Mouse (Mus musculus) heart, postnatal 0 days (tissue): ENCODE measurements around the gene Gse1. TPM values are rescaled to one million over a fixed set of nuclear protein-coding genes. Genes with fewer than 3 reads are reported as not detected.

Source experiments
- ATAC-seq: fragments of 200-750 bp; cut with Nextera tagmentation; 2 replicates; pipeline ENCODE4 v1.8.0; 2017; ENCODE audit warnings: low read depth, moderate number of reproducible peaks, moderate library complexity; ENCODE audit not compliant: insufficient read depth
- DNase-seq: peaks from one replicate; pipeline ENCODE4 v3.0.0-alpha.2; 2016; ENCODE audit warnings: low spot score
- H3K27ac ChIP-seq: fragments of 300-500 bp; sonication (generic); 2 replicates; pipeline ENCODE4 v1.5.1; 2014; ENCODE audit warnings: low read depth, mild to moderate bottlenecking
- H3K27me3 ChIP-seq: fragments of 300-500 bp; sonication (generic); 2 replicates; pipeline ENCODE4 v1.6.1; 2014; ENCODE audit warnings: low read length, mixed read lengths; ENCODE audit not compliant: control insufficient read depth, insufficient read depth
- H3K36me3 ChIP-seq: fragments of 300-500 bp; sonication (generic); replicated peaks from 2 replicates; pipeline ENCODE4 v1.6.1; 2014; ENCODE audit warnings: low read length, mixed read lengths; ENCODE audit not compliant: control insufficient read depth, insufficient read depth
- H3K4me1 ChIP-seq: fragments of 300-500 bp; sonication (generic); 2 replicates; pipeline ENCODE4 v1.6.1; 2014; ENCODE audit warnings: antibody characterized with exemption; ENCODE audit not compliant: control insufficient read depth, insufficient read depth
- H3K4me2 ChIP-seq: fragments of 300-500 bp; sonication (generic); 2 replicates; pipeline ENCODE4 v1.6.1; 2014; ENCODE audit warnings: low read depth, mild to moderate bottlenecking, low read length, moderate library complexity
- H3K4me3 ChIP-seq: fragments of 300-500 bp; sonication (generic); 2 replicates; pipeline ENCODE4 v1.5.1; 2014; ENCODE audit warnings: low read depth, low read length
- H3K9ac ChIP-seq: fragments of 300-500 bp; sonication (generic); replicated peaks from 2 replicates; pipeline ENCODE4 v1.6.1; 2014; ENCODE audit warnings: low read depth, low read length, mixed read lengths
- H3K9me3 ChIP-seq: fragments of 300-500 bp; sonication (generic); replicated peaks from 2 replicates; pipeline ENCODE4 v1.6.1; 2016; ENCODE audit warnings: low read length; ENCODE audit not compliant: control insufficient read depth
- CTCF ChIP-seq: IDR thresholded peaks from 2 replicates; pipeline ENCODE4 v1.5.1; 2016; ENCODE audit warnings: antibody characterized with exemption, control low read depth, low read depth
- EP300 ChIP-seq: IDR thresholded peaks from 2 replicates; pipeline ENCODE4 v1.6.1; 2016; ENCODE audit warnings: antibody characterized with exemption, low read depth
- WGBS: fragments of 180-500 bp; shearing (Covaris S2); extraction: QIAGEN DNeasy Blood & Tissue Kit; methylation state at CpG from one replicate; pipeline ENCODE4 v1.1.7; 2014; 5-methylcytosine and 5-hydroxymethylcytosine counted together
- polyA plus RNA-seq: library from polyadenylated mRNA; unstranded; fragments of >200 nt; fragmentation: Nextera tagmentation; extraction: Ambion mirVana; gene quantifications from 2 replicates; pipeline ENCODE4 v1.2.1, GENCODE M21; 2015
- total RNA-seq: library from RNA; depleted of rRNA; stranded (reverse); fragments of >200 nt; gene quantifications from 2 replicates; pipeline ENCODE4 v1.2.3, GENCODE M21; 2014; ENCODE audit warnings: low replicate concordance

Gene Gse1
- total and polyA plus RNA-seq, 2 experiments from 2014 or later = 5.4 to 18.7 TPM

DNA sequence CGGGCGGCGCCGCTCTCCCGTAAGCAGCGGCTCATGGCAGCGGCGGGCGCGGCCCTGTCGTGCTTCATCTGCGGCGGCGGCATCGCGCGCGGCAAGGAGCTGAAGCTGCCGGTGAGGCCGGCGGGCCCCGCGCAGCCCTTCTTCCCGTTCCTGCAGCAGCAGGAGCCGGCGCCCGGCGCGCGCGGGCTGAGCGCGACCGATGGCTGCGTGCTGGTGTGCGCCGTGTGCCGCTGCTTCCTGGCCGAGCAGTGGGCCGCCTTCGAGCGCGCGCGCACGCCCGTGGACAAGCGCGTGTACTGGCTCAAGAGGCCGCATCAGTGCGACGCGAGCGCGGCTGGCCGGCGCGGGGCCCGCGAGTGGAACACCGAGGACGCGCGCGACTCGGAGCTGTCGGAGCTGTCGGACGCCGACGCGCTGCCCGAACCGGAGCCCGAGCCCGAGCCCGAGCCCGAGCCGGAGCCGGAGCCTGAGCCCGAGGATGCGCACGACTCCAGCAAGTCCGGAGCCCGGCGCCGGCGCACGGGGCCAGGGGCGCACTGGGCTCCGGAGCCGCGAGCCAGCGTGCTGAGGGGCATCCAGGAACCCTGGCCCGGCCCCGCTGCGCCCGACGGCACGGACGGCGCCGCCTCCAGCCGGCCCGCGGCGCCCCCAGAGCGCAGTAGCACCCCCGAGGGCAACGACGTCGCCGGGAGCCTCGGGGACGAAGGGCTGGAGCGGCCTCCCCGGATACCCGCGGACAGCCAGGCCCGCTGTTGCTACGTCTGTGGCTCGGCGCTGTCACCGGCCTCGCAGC is 721 bp downstream of the Gse1 start:
- Histone ChIP-seq H3K4me3 (peak overlapping the region; percentile 61), H3K9ac (peak overlapping the region; percentile 62), H3K9me3 (no peaks in the 10 kb centered on the region), H3K27ac (peak overlapping the region; percentile 52), H3K36me3 (no peaks in the 10 kb centered on the region), H3K4me2 (peak overlapping the region; percentile 97), H3K4me1 (peaks cover 45% of the 10 kb centered on the region), H3K27me3 (peaks cover 7% of the 10 kb centered on the region; the same call in 1 of the 2 replicates)
- DNase-seq (no peak), ATAC-seq (peak; percentile 16; the same call in 1 of the 2 replicates)
- TF ChIP-seq EP300 (no peak), CTCF (no peak)
- under 1% methylated on average over 90 of the region's 125 CpGs for WGBS

DNA sequence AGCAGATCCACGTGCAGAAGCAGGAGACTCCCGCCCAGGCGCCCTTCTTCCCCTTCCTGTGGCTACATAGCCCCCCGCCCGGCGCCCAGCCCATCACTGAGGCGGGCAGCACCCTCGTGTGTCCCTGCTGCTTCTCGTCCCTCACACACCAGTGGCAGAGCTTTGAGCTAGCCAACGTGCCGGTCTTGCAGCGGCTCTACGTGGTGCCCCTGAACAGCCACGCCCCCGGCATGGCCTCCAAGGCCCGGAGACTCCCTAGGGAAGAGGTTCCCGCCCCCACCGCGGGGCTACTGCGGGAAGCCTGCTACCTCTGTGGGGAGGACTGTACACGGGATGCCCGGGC is 1.3 kb downstream of the Gse1 start:
- Histone ChIP-seq H3K36me3 (no peaks in the 10 kb centered on the region), H3K4me2 (peak overlapping the region; percentile 97), H3K9me3 (no peaks in the 10 kb centered on the region), H3K9ac (peak overlapping the region; percentile 62; the same call in 1 of the 2 replicates), H3K27ac (no peak overlapping the region), H3K27me3 (peaks cover 7% of the 10 kb centered on the region; the same call in 1 of the 2 replicates), H3K4me1 (peaks cover 49% of the 10 kb centered on the region), H3K4me3 (peak overlapping the region; percentile 61)
- DNase-seq = no peak
- no peak for TF ChIP-seq CTCF
- no peak for TF ChIP-seq EP300
- ATAC-seq = no peak
- 4% methylated on average over 19 of the region's 22 CpGs for WGBS

DNA sequence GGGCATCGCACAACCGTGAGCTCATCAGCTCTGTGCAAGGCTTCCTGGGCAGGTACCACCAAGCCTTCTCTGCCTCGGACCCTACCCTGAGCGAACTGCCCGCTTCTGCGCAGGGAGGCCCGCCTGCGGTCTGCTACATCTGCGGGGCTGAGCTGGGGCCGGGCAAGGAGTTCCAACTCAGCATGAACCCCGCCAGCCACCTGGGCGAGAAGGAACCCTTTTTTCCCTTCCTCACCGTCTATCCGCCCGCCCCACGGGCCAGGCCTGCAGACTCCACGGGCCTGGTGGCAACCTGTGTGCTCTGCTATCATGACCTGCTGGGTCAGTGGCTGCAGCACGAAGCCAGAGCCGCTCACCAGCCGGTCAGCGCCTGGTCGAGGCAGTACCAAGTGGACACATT is 1.8 kb downstream of the Gse1 start:
- H3K9me3 ChIP-seq = no peaks in the 10 kb centered on the region
- peak overlapping the region; percentile 97 for H3K4me2 ChIP-seq
- no peak for TF ChIP-seq EP300
- TF ChIP-seq CTCF = no peak
- H3K36me3 ChIP-seq = no peaks in the 10 kb centered on the region
- DNase-seq (no peak), ATAC-seq (no peak)
- H3K9ac ChIP-seq = no peak overlapping the region
- 51% methylated on average over 22 of the region's 22 CpGs for WGBS
- peaks cover 7% of the 10 kb centered on the region; the same call in 1 of the 2 replicates for H3K27me3 ChIP-seq
- peaks cover 53% of the 10 kb centered on the region for H3K4me1 ChIP-seq
- H3K4me3 ChIP-seq = peak overlapping the region; percentile 61
- no peak overlapping the region for H3K27ac ChIP-seq

GRCm38 (mm10) chr8:120230715-120231614 is 2.7 kb downstream of the Gse1 start:
- Histone ChIP-seq H3K27ac (0 out of 2 replicates have a peak overlapping the region, but pooled peaks have one; percentile 9), H3K36me3 (no peaks in the 10 kb centered on the region), H3K27me3 (peaks cover 7% of the 10 kb centered on the region; the same call in 1 of the 2 replicates), H3K4me1 (peaks cover 53% of the 10 kb centered on the region), H3K4me2 (peak overlapping the region; percentile 97), H3K4me3 (peak overlapping the region; percentile 61), H3K9me3 (no peaks in the 10 kb centered on the region), H3K9ac (no peak overlapping the region)
- 65% methylated on average over 18 of the region's 18 CpGs for WGBS
- ATAC-seq = no peak
- TF ChIP-seq EP300 = peak; percentile 41; the same call in 1 of the 2 replicates
- no peak for TF ChIP-seq CTCF
- no peak for DNase-seq

DNA sequence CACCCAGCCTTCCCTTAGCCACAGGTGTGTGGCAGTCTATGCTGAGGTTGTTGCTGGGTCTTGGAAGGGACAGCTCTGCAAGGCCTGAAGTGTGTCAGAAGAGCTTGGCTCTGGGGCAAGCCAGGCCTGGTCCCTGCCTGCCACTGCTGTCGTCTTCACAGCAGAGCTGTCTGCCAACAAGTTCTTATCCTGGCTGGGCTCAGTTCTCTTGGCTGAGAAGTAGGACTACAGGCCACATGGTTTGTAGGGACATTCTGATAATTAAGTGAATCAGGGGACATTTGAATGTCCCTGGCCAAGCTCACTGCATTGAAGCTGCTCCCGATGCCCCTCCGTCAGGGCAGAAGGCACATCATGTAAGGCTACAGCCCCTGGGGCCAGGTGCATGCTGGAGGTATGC is 3.6 kb downstream of the Gse1 start:
- WGBS = 34% methylated on average over 3 of the region's 3 CpGs
- Histone ChIP-seq H3K27me3 (peaks cover 7% of the 10 kb centered on the region; the same call in 1 of the 2 replicates), H3K27ac (peak overlapping the region; percentile 9; the same call in 1 of the 2 replicates), H3K4me2 (peak overlapping the region; percentile 97), H3K9ac (no peak overlapping the region), H3K9me3 (no peaks in the 10 kb centered on the region), H3K4me3 (0 out of 2 replicates have a peak overlapping the region, but pooled peaks have one; percentile 10), H3K4me1 (peaks cover 53% of the 10 kb centered on the region), H3K36me3 (no peaks in the 10 kb centered on the region)
- DNase-seq (peak; percentile 67), ATAC-seq (no peak)
- TF ChIP-seq EP300 (0 out of 2 replicates have a peak, but pooled peaks have one; percentile 31), CTCF (no peak)
